Mouse (Mus musculus) olfactory bulb, adult 2 months (tissue): ENCODE measurements around the gene Ccr1l1. TPM values are rescaled to one million over a fixed set of nuclear protein-coding genes. Genes with fewer than 3 reads are reported as not detected.

Experiments used
- H3K27ac ChIP-seq: fragments of 200-500 bp; 2 replicates; pipeline ENCODE4 v1.5.1; 2012; ENCODE audit warnings: low read depth, low read length; ENCODE audit not compliant: insufficient read depth
- H3K4me1 ChIP-seq: fragments of 200-500 bp; 2 replicates; pipeline ENCODE4 v1.6.1; 2012; ENCODE audit warnings: low read length; ENCODE audit not compliant: control insufficient read depth, insufficient read depth
- H3K4me3 ChIP-seq: fragments of 200-500 bp; 2 replicates; pipeline ENCODE4 v1.5.1; 2012; ENCODE audit warnings: mild to moderate bottlenecking, low read depth, low read length, moderate library complexity; ENCODE audit not compliant: insufficient read depth
- CTCF ChIP-seq: fragments of 200-500 bp; IDR thresholded peaks from 2 replicates; pipeline ENCODE4 v1.5.1; 2012; ENCODE audit warnings: low read depth, mild to moderate bottlenecking, low read length, moderate library complexity; ENCODE audit not compliant: insufficient read depth
- POLR2A ChIP-seq: fragments of 200-500 bp; IDR thresholded peaks from 2 replicates; pipeline ENCODE4 v1.6.1; 2012; ENCODE audit warnings: mild to moderate bottlenecking, low read depth, low read length, moderate library complexity; ENCODE audit not compliant: insufficient read depth
- WGBS: fragments of 180-500 bp; shearing (Covaris S2); methylation state at CpG from one replicate; pipeline ENCODE4 v1.1.7; 2018; 5-methylcytosine and 5-hydroxymethylcytosine counted together
- polyA plus RNA-seq: library from polyadenylated mRNA; stranded (reverse); fragments of >200 nt; gene quantifications from 2 replicates; pipeline ENCODE4 v1.2.4, GENCODE M21; 2012; ENCODE audit warnings: low replicate concordance; ENCODE audit not compliant: missing spikeins, insufficient read depth, insufficient read length

Gene Ccr1l1
- polyA plus RNA-seq, 1 experiment = not detected

DNA sequence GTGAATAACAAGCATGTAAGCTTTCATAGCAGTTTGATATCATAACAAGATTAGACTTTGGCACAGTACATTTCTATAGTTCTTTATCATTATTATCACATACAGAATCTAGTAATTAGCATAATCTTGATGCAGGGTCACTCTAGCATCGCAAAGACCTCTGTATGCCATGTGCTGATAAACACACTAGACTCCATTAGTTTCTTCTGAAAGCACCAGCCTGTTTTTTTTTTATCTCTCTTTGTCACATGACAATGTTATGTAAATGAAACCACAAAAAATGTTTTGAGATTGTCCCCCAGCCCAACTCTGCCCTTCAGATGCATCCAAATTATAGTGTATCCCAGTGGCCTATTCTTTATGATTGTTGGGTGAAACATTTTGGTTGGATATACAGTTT lies 30.4 kb downstream of the Ccr1l1 start:
- Histone ChIP-seq H3K4me1 (no peaks in the 10 kb centered on the region), H3K4me3 (no peak overlapping the region), H3K27ac (no peak overlapping the region)
- TF ChIP-seq CTCF (no peak), POLR2A (no peak)
- WGBS = 76% methylated on average over 1 of the region's 1 CpGs

- TF ChIP-seq POLR2A (no peak), CTCF (no peak)
- WGBS = 88% methylated on average over 3 of the region's 3 CpGs
- Histone ChIP-seq H3K4me1 (no peaks in the 10 kb centered on the region), H3K27ac (no peak overlapping the region), H3K4me3 (no peak overlapping the region)
Observed at GRCm38 (mm10) chr9:123942025-123942424, 36.2 kb downstream of the Ccr1l1 start.

DNA sequence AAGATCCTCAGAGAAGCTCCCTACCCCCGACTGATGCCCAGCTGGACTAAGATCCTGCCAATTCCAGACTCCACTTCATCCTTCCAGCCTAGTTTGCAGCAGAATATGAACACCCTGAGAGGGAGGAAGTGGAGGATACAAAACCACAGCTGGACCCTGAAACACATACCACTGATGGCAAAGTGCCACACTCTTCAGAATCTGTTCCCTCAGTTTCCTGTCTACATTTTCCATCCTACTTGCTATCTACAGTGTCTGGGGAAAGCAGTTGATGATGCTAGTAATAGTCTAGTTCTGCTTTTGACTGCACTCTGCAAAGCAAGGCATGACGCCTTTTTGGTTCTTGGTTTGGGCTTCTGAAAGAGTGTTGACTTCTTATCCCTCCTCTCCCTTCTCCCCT lies 36.9 kb downstream of the Ccr1l1 start:
- Histone ChIP-seq H3K4me3 (no peak overlapping the region), H3K27ac (no peak overlapping the region), H3K4me1 (no peaks in the 10 kb centered on the region)
- TF ChIP-seq CTCF = no peak
- TF ChIP-seq POLR2A = no peak
- 79% methylated on average over 2 of the region's 2 CpGs for WGBS

DNA sequence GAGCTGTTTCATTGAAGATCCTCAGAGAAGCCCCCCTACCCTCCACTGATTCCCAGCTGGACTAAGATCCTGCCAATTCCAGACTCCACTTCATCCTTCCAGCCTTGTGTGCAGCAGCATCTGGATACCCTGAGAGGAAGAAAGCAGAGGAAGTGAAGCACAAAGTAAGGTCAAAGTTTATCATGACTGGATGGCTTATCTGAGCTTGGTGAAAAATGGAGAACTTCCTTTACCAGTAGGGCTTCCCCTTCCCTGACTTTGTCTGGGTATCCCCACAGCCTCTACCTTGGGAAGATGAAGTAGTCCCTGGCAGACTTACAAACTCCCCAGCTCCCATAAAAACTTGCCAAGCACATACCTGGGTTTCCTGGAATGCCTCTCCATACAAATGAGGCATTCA lies 37.6 kb downstream of the Ccr1l1 start:
- H3K27ac ChIP-seq = no peak overlapping the region
- H3K4me3 ChIP-seq = no peak overlapping the region
- no peak for TF ChIP-seq CTCF
- no peak for TF ChIP-seq POLR2A
- no peaks in the 10 kb centered on the region for H3K4me1 ChIP-seq

DNA sequence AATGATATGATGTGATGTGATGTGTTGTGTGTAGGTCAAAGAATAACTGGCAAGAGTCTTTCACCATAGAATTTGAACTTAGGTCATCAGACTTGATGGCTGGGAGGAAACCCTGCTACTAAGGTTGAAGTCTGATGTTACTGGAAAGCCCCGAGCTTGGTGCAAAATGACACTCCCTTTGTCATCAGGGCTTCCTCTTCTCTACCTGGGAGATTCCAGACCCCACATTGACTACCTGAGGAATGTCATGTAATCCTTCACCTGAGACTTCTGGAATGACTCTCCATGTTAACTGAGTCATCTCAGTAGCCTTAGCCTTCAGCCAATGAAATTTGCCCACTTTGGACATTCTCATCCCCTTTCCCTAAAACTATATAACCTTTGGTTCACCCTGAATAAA lies 38.0 kb downstream of the Ccr1l1 start:
- Histone ChIP-seq H3K27ac (no peak overlapping the region), H3K4me3 (no peak overlapping the region), H3K4me1 (no peaks in the 10 kb centered on the region)
- WGBS = 75% methylated on average over 1 of the region's 1 CpGs
- TF ChIP-seq CTCF (no peak), POLR2A (no peak)

DNA sequence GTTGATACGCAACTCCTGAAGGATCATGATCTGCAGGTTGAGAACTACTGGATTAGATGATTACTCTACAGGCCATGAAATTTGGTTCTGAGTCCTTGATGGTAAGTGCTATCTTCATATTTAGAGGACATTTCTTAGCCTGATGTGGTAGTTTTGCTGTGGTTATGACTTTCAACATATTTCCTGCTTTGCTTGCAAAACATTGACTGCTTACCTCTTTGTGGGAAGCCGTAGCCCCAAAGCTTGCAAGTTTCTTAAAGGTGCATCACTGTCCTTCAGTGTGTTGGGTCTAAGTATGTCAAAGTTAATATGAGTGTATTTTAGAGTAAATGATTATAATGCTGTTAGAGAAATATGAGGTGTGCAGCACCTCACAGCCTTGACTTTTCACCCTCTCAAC lies 40.2 kb downstream of the Ccr1l1 start:
- Histone ChIP-seq H3K4me3 (no peak overlapping the region), H3K4me1 (no peaks in the 10 kb centered on the region), H3K27ac (no peak overlapping the region)
- no peak for TF ChIP-seq CTCF
- no peak for TF ChIP-seq POLR2A
- 96% methylated on average over 2 of the region's 2 CpGs for WGBS

GRCm38 (mm10) chr9:123936604-123937280 lies 41.5 kb downstream of the Ccr1l1 start:
- 90% methylated on average over 9 of the region's 9 CpGs for WGBS
- no peaks in the 10 kb centered on the region for H3K4me1 ChIP-seq
- H3K27ac ChIP-seq = no peak overlapping the region
- H3K4me3 ChIP-seq = no peak overlapping the region
- TF ChIP-seq POLR2A (no peak), CTCF (no peak)

DNA sequence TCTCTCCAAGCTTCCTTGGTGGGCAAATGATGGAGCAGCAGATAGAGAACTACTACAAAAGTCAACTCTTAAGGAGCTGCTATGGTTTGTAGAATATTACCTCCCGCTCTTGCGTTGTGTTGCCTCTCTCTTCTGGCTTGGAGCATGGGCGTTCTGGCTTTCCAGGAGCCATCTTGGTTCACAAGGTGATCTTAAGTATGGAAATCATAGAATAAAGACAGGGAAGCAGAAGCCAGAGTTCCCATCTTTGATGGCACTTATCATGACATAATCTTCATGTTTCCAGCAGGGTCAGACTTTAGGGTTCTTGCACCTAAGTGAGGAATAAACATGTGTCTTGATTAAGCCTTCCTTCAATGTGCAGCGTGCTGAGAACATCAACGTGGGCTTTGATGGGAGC lies 42.4 kb downstream of the Ccr1l1 start:
- Histone ChIP-seq H3K4me1 (no peaks in the 10 kb centered on the region), H3K4me3 (no peak overlapping the region), H3K27ac (no peak overlapping the region)
- WGBS = 96% methylated on average over 5 of the region's 5 CpGs
- no peak for TF ChIP-seq POLR2A
- no peak for TF ChIP-seq CTCF

DNA sequence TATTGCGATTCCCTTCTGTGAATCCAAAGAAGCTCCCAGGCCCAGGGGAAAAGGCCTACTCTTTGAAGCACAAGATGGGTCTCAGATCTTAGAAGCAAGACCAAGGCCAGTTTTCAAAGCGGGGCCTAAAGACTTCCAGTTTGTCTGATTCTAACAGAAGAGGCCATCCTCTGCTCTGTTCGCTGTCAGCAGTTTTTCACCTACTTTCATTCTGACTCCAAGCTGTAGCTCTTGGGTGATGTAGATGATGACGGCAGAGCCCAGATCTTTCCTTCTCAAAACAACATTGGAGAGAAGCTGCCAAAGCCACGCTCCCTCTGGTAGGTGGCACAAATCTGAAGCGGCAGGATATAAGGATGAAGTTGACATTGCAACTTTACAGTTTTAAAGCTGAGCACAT lies 42.9 kb downstream of the Ccr1l1 start:
- TF ChIP-seq CTCF = no peak
- no peak for TF ChIP-seq POLR2A
- H3K27ac ChIP-seq = no peak overlapping the region
- H3K4me3 ChIP-seq = no peak overlapping the region
- WGBS = 92% methylated on average over 6 of the region's 6 CpGs
- H3K4me1 ChIP-seq = no peaks in the 10 kb centered on the region
